Mouse (Mus musculus) ES-E14 (cell line): Measurements from ENCODE around the gene Nlrp9c.
"Not testable (repeated sequence)": the region's sequence is repeated elsewhere in the genome, so short reads cannot be mapped to it uniquely, and the experiment has no call there.

Experiments used
- CHD2 ChIP-seq: IDR thresholded peaks from 2 replicates; pipeline ENCODE4 v1.6.1; 2014; ENCODE audit warnings: mild to moderate bottlenecking, low read depth, low read length, inconsistent platforms
- HCFC1 ChIP-seq: IDR thresholded peaks from 2 replicates; pipeline ENCODE4 v1.6.1; 2012; ENCODE audit warnings: low read length, inconsistent platforms, borderline replicate concordance; ENCODE audit not compliant: insufficient read depth
- MAFK ChIP-seq: IDR thresholded peaks from 2 replicates; pipeline ENCODE4 v1.6.1; 2014; ENCODE audit warnings: mild to moderate bottlenecking, low read depth, low read length, inconsistent platforms; ENCODE audit not compliant: insufficient read depth
- ZC3H11A ChIP-seq: IDR thresholded peaks from 2 replicates; pipeline ENCODE4 v1.6.1; 2012; ENCODE audit warnings: low read depth, mild to moderate bottlenecking, inconsistent platforms, low read length, borderline replicate concordance
- ZNF384 ChIP-seq: IDR thresholded peaks from 2 replicates; pipeline ENCODE4 v1.6.1; 2012; ENCODE audit warnings: low read depth, low read length, inconsistent platforms

DNA sequence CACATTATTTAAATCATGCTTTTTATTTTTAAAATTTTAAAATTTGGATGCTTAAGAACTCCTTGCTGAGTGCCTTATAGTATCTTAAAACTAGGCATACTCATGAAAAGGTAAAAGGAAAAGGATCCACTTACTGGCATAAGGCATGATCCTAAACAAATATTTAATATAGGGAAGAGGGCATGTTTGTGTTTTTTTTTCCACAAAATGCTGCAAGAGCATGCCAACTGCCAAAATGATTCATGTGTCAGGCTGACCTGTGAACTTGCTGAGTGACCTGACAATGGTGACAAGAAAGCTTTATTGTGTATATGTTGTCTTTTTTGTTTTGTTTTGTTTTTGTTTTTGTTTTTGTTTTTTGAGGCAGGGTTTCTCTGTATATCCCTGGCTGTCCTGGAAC is 53.3 kb downstream of the Nlrp9c start:
- not testable (repeated sequence) for TF ChIP-seq HCFC1, CHD2, ZC3H11A, ZNF384, MAFK
